Mouse (Mus musculus) heart, embryonic 11.5 days (tissue): ENCODE measurements around the gene Gm20897. TPM values are rescaled to one million over a fixed set of nuclear protein-coding genes. Genes with fewer than 3 reads are reported as not detected.
"Not testable (repeated sequence)": the region's sequence is repeated elsewhere in the genome, so short reads cannot be mapped to it uniquely, and the experiment has no call there.

Source experiments
- ATAC-seq: fragments of 200-750 bp; cut with Nextera tagmentation; replicated peaks from 2 replicates; pipeline ENCODE4 v1.8.0; 2017; ENCODE audit warnings: moderate library complexity; ENCODE audit not compliant: insufficient number of reproducible peaks, low FRiP score, low TSS enrichment
- H3K27ac ChIP-seq: fragments of 300-500 bp; sonication (generic); 2 replicates; pipeline ENCODE4 v1.5.1; 2014; ENCODE audit warnings: mild to moderate bottlenecking, low read depth, low read length
- H3K27me3 ChIP-seq: fragments of 300-500 bp; sonication (generic); 2 replicates; pipeline ENCODE4 v1.6.1; 2014; ENCODE audit warnings: mild to moderate bottlenecking, low read length, mixed read lengths; ENCODE audit not compliant: control insufficient read depth, insufficient read depth
- H3K36me3 ChIP-seq: fragments of 300-500 bp; sonication (generic); 2 replicates; pipeline ENCODE4 v1.6.1; 2014; ENCODE audit warnings: mild to moderate bottlenecking, low read length, moderate library complexity, mixed read lengths; ENCODE audit not compliant: control insufficient read depth, insufficient read depth
- H3K4me1 ChIP-seq: fragments of 300-500 bp; sonication (generic); 2 replicates; pipeline ENCODE4 v1.6.1; 2014; ENCODE audit warnings: low read length; ENCODE audit not compliant: control insufficient read depth, insufficient read depth
- H3K4me2 ChIP-seq: fragments of 300-500 bp; sonication (generic); 2 replicates; pipeline ENCODE4 v1.6.1; 2014; ENCODE audit warnings: mild to moderate bottlenecking, moderate library complexity
- H3K4me3 ChIP-seq: fragments of 300-500 bp; sonication (generic); 2 replicates; pipeline ENCODE4 v1.5.1; 2014; ENCODE audit warnings: low read depth, low read length
- H3K9ac ChIP-seq: fragments of 300-500 bp; sonication (generic); 2 replicates; pipeline ENCODE4 v1.6.1; 2014; ENCODE audit warnings: mild to moderate bottlenecking, low read depth, low read length, moderate library complexity
- H3K9me3 ChIP-seq: fragments of 300-500 bp; sonication (generic); replicated peaks from 2 replicates; pipeline ENCODE4 v1.6.1; 2016; ENCODE audit warnings: low read length; ENCODE audit not compliant: control insufficient read depth
- WGBS: fragments of 180-500 bp; shearing (Covaris S2); extraction: QIAGEN DNeasy Blood & Tissue Kit; methylation state at CpG from one replicate; pipeline ENCODE4 v1.1.7; 2014; ENCODE audit not compliant: insufficient replicate concordance; 5-methylcytosine and 5-hydroxymethylcytosine counted together
- polyA plus RNA-seq: library from polyadenylated mRNA; unstranded; fragments of >200 nt; fragmentation: Nextera tagmentation; extraction: Ambion mirVana; gene quantifications from 2 replicates; pipeline ENCODE4 v1.2.1, GENCODE M21; 2014

Gene Gm20897
- not detected in 2 replicates for polyA plus RNA-seq

DNA sequence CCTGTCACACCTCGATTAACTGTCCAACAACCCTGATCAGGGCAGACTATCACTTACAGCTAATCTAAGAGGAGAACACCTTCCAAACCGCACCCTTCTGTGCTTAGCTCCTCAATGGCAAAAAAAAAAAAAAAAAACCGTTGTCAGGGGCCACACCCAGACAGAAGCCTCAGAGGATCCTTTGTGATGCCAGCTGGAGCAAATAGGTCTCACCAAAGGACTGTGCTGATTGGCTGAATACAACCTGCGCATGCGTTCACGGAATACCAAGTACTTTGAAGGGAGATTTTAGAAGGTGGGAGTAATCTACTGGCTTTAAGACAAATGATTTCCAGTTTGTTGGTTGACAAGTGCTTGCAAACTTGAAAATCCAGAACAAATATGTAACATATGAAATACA, at the start of gene Gm20897:
Gene Gm20897 (minus strand): TSS at position 101 of the 400 bp plus-strand sequence.
- not testable (repeated sequence) for H3K9me3 ChIP-seq, ATAC-seq, H3K9ac ChIP-seq, H3K4me3 ChIP-seq, H3K36me3 ChIP-seq, H3K27ac ChIP-seq, H3K4me2 ChIP-seq, H3K4me1 ChIP-seq, H3K27me3 ChIP-seq
- WGBS = 78% methylated on average over 3 of the region's 6 CpGs

Other genes starting within 250 kb of the Gm20897 start
- gene Gm21732, start 73.5 kb upstream of the Gm20897 start, polyA plus RNA-seq = not detected in 2 replicates